Mouse (Mus musculus): ENCODE measurements around the gene Gm49661.
A peak's percentile ranks its signal among the peaks of the same experiment; 100 is the strongest.

Gene Gm49661

GRCm38 (mm10) chr8:84969241-84970134, at the start of gene Gm49661, which contains the start of the genes Prdx2 and Rnaseh2a:
Gene Gm49661 (minus strand): TSS chr8:84969433.
Gene Prdx2 (plus strand): TSS chr8:84969587.
Gene Rnaseh2a (minus strand): TSS chr8:84969767.
- peak; percentile 72 to 80 for DNase-seq (ENCODE audit: low spot score in 2 of 2)

GRCm38 (mm10) chr8:85017209-85017608, 48.0 kb upstream of the Gm49661 start:
- no peak for DNase-seq (ENCODE audit: low spot score in 2 of 2)

GRCm38 (mm10) chr8:85016724-85017123, 47.5 kb upstream of the Gm49661 start:
- peak; percentile 64 to 70 for DNase-seq (ENCODE audit: low spot score in 2 of 2)

GRCm38 (mm10) chr8:85014431-85014830, 45.2 kb upstream of the Gm49661 start, which contains the start of gene Best2:
Gene Best2 (minus strand): TSS chr8:85014531.
- DNase-seq (ENCODE audit: low spot score in 2 of 2) = no peak

GRCm38 (mm10) chr8:85013230-85013840, 44.1 kb upstream of the Gm49661 start:
- peak; percentile 68 to 71 for DNase-seq (ENCODE audit: low spot score in 2 of 2)

- no peak for DNase-seq (ENCODE audit: low spot score in 2 of 2)
These were observed 42.0 kb upstream of the Gm49661 start for GRCm38 (mm10) chr8:85011242-85011641.

GRCm38 (mm10) chr8:85007686-85008085, 38.5 kb upstream of the Gm49661 start:
- DNase-seq (ENCODE audit: low spot score in 2 of 2) = peak in 1 of 2 experiments; percentile 32

GRCm38 (mm10) chr8:84997649-84998295, 28.5 kb upstream of the Gm49661 start:
- DNase-seq (ENCODE audit: low spot score in 2 of 2) = peak; percentile 80 to 89

- no peak for DNase-seq (ENCODE audit: low spot score in 2 of 2)
These were observed 27.7 kb upstream of the Gm49661 start for GRCm38 (mm10) chr8:84996978-84997377.

- DNase-seq (ENCODE audit: low spot score in 2 of 2) = no peak
These were observed 26.4 kb upstream of the Gm49661 start for GRCm38 (mm10) chr8:84995680-84996079.

GRCm38 (mm10) chr8:84994375-84994774, 25.1 kb upstream of the Gm49661 start:
- DNase-seq (ENCODE audit: low spot score in 2 of 2) = no peak

GRCm38 (mm10) chr8:84990836-84991235, 21.6 kb upstream of the Gm49661 start:
- peak; percentile 70 to 81 for DNase-seq (ENCODE audit: low spot score in 2 of 2)

GRCm38 (mm10) chr8:84990349-84990748, 21.1 kb upstream of the Gm49661 start, which contains the start of gene Hook2:
Gene Hook2 (plus strand): TSS chr8:84990603.
- peak; percentile 96 to 97 for DNase-seq (ENCODE audit: low spot score in 2 of 2)

- peak; percentile 93 to 95 for DNase-seq (ENCODE audit: low spot score in 2 of 2)
These were observed 20.6 kb upstream of the Gm49661 start for GRCm38 (mm10) chr8:84989810-84990209.

- peak; percentile 71 to 78 for DNase-seq (ENCODE audit: low spot score in 2 of 2)
These were observed 20.1 kb upstream of the Gm49661 start for GRCm38 (mm10) chr8:84989311-84989731.

- no peak for DNase-seq (ENCODE audit: low spot score in 2 of 2)
These were observed 18.7 kb upstream of the Gm49661 start for GRCm38 (mm10) chr8:84987903-84988302.

- no peak for DNase-seq (ENCODE audit: low spot score in 2 of 2)
These were observed 18.2 kb upstream of the Gm49661 start for GRCm38 (mm10) chr8:84987388-84987787.

GRCm38 (mm10) chr8:84986379-84986945, 17.2 kb upstream of the Gm49661 start:
- no peak for DNase-seq (ENCODE audit: low spot score in 2 of 2)

GRCm38 (mm10) chr8:84985684-84986378, 16.6 kb upstream of the Gm49661 start:
- DNase-seq (ENCODE audit: low spot score in 2 of 2) = peak; percentile 84 to 85

- no peak for DNase-seq (ENCODE audit: low spot score in 2 of 2)
These were observed 15.9 kb upstream of the Gm49661 start for GRCm38 (mm10) chr8:84985049-84985683.

Data from urinary bladder, postnatal 36 days (tissue).